Mouse (Mus musculus) heart, adult 11 months (tissue): ENCODE measurements at regions not wholly inside any gene's neighbourhood (a gene's known extent, or its start where the extent isn't known, plus 50 kb on each side); places are given as distances from the start of the nearest gene placed in this dataset.
"Not testable (repeated sequence)": the region's sequence is repeated elsewhere in the genome, so short reads cannot be mapped to it uniquely, and the experiment has no call there.

Experiments
- DNase-seq: peaks from one replicate; pipeline ENCODE4 v3.0.0; 2022

GRCm38 (mm10) chr12:23026976-23027375, 753.1 kb downstream of the Gm10330 start:
- not testable (repeated sequence) for DNase-seq

GRCm38 (mm10) chr12:23023556-23023955, 756.5 kb downstream of the Gm10330 start:
- DNase-seq, result not testable (repeated sequence)

- peak; percentile 80 for DNase-seq
Observed at GRCm38 (mm10) chr12:23010199-23010598, 769.9 kb downstream of the Gm10330 start.

GRCm38 (mm10) chr12:23009662-23010061, 770.4 kb downstream of the Gm10330 start:
- DNase-seq, result not testable (repeated sequence)
